Mouse (Mus musculus) liver, adult 2 months (tissue): ENCODE measurements around the gene Pnmal1.

Experiments used
- CTCF ChIP-seq: fragments of 200-500 bp; IDR thresholded peaks from 2 replicates; pipeline ENCODE4 v1.5.1; 2011; ENCODE audit warnings: low read depth, low read length, control low read depth
- POLR2A ChIP-seq: fragments of 200-500 bp; IDR thresholded peaks from 2 replicates; pipeline ENCODE4 v1.6.1; 2011; ENCODE audit warnings: low read length, control low read depth; ENCODE audit not compliant: insufficient read depth; ENCODE audit errors: extremely low read depth

DNA sequence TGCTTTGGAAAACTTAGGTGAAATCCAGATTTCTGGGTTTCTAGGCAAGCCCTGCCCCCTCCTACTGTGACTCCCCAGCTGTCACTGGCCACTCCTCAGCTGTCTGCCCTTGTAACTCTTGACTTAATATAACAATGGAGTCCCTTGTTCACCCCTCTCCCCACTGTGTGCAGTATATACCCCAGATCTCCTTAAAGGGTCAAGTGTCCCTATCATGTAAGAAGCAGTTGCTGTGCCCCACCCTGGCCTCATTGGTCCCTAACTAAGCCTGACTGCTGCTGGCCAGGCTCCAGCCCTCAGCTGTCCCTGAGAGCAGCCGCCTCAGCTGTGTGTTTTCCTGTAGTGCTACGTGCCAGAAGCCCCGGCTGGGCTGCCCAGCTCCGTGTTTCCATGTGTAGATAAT is 11.5 kb upstream of the Pnmal1 start:
- TF ChIP-seq CTCF (no peak), POLR2A (no peak)
